Mouse (Mus musculus): ENCODE measurements around the gene Sfi1. TPM values are rescaled to one million over a fixed set of nuclear protein-coding genes. Genes with fewer than 3 reads are reported as not detected.
"Not testable (repeated sequence)": the region's sequence is repeated elsewhere in the genome, so short reads cannot be mapped to it uniquely, and the experiment has no call there.

Sfi1 gene
- total RNA-seq, 2 experiments from 2014 or later = 14.9 to 33.4 TPM

GRCm38 (mm10) chr11:3103619-3104164 lies 89.6 kb downstream of the Sfi1 start:
- peak; percentile 37 for DNase-seq

- DNase-seq = not testable (repeated sequence)
Measured at GRCm38 (mm10) chr11:3102626-3103025, 90.6 kb downstream of the Sfi1 start.

- DNase-seq = peak; percentile 45
Measured at GRCm38 (mm10) chr11:3101875-3102494, 91.3 kb downstream of the Sfi1 start.

DNA sequence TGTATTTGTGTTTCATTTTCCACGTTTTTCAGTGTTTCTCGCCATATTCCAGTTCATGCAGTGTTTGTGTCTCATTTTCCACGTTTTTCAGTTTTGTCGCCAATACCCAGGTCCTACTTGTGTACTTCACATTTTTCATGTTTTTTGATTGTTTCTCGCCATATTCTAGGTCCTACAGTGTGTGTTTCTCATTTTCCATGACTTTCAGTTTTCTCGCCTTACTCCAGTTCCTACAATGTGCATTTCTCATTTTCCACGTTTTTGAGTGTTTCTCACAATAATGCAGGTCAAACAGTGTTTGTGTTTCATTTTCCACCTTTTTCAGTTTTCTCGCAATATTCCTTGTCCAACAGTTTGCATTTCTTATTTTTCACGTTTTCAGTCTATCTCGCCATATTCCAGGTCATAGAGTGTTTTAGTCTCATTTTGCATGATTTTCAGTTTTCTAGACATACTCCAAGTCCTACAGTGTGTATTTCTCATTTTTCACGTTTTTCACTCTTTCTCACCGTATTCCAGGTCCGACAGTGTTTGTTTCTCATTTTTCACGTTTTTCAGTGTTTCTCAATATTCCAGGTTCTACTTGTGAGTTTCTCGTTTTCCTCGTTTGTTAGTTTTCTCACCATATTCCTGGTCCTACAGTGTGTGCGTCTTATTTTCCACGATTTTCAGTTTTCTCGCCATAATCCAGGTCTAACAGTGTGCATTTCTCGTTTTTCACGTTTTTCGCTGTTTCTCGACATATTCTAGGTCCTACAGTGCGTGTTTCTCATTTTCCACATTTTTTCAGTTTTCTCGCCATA lies 92.0 kb downstream of the Sfi1 start:
- no peak for DNase-seq

DNA sequence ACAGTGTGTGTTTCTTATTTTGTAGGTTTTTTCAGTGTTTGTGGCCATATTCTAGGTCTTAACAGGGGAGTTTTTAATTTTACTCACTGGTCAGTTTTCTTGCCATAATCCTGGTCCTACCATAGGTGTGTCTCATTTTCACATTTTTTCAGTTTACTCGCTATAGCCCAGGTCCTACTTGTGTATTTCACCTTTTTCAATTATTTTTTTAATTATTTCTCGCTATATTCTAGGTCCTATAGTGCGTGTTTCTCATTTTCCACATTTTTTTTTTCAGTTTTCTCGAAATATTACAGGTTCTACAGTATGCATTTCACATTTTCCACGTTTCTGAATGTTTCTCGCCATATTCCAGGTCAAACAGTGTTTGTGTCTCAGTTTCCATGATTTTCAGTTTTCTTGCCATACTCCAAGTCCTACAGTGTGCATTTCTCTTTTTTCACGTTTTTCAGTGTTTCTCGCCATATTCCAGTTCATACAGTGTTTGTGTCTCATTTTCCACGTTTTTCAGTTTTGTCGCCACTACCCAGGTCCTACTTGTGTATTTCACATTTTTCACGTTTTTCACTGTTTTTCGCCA lies 93.1 kb downstream of the Sfi1 start:
- peak; percentile 41 for DNase-seq

Other genes starting within 250 kb of the Sfi1 start
- 10 to 100 TPM; 32.9 to 38.2 TPM for gene Eif4enif1, start 8.9 kb upstream of the Sfi1 start, total RNA-seq (2021)
- gene Drg1, start 73.0 kb upstream of the Sfi1 start, total RNA-seq (2021) = 10 to 100 TPM; 47.3 to 52.0 TPM
- gene Patz1, start 95.4 kb upstream of the Sfi1 start, total RNA-seq (2021) = 10 to 100 TPM; 19.5 to 21.0 TPM
- 10 to 100 TPM; 11.0 to 15.8 TPM for gene Pik3ip1, start 136.9 kb upstream of the Sfi1 start, total RNA-seq (2021)
- 10 to 100 TPM; 18.0 to 20.6 TPM for gene Limk2, start 215.7 kb upstream of the Sfi1 start, total RNA-seq (2021)

Measured in gastrocnemius, postnatal 10 days (tissue).